Mouse (Mus musculus) embryonic facial prominence, embryonic 12.5 days (tissue): ENCODE results near the gene Zfp654. TPM values are rescaled to one million over a fixed set of nuclear protein-coding genes. Genes with fewer than 3 reads are reported as not detected.

ENCODE experiments used
- ATAC-seq: fragments of 200-750 bp; cut with Nextera tagmentation; 2 replicates; pipeline ENCODE4 v1.8.0; 2017; ENCODE audit not compliant: insufficient number of reproducible peaks, insufficient read depth, low FRiP score, low TSS enrichment
- H3K27ac ChIP-seq: fragments of 300-500 bp; sonication (generic); 2 replicates; pipeline ENCODE4 v1.5.1; 2016; ENCODE audit warnings: mild to moderate bottlenecking
- H3K27me3 ChIP-seq: fragments of 300-500 bp; sonication (generic); 2 replicates; pipeline ENCODE4 v1.6.1; 2016; ENCODE audit warnings: mild to moderate bottlenecking, moderate library complexity
- H3K36me3 ChIP-seq: fragments of 300-500 bp; sonication (generic); 2 replicates; pipeline ENCODE4 v1.6.1; 2016; ENCODE audit warnings: mild to moderate bottlenecking
- H3K4me1 ChIP-seq: fragments of 300-500 bp; sonication (generic); 2 replicates; pipeline ENCODE4 v1.6.1; 2016
- H3K4me2 ChIP-seq: fragments of 300-500 bp; sonication (generic); replicated peaks from 2 replicates; pipeline ENCODE4 v1.6.1; 2016; ENCODE audit warnings: mild to moderate bottlenecking, moderate library complexity
- H3K4me3 ChIP-seq: fragments of 300-500 bp; sonication (generic); 2 replicates; pipeline ENCODE4 v1.5.1; 2016; ENCODE audit warnings: mild to moderate bottlenecking
- H3K9ac ChIP-seq: fragments of 300-500 bp; sonication (generic); 2 replicates; pipeline ENCODE4 v1.6.1; 2016; ENCODE audit warnings: mild to moderate bottlenecking, moderate library complexity
- H3K9me3 ChIP-seq: fragments of 300-500 bp; sonication (generic); 2 replicates; pipeline ENCODE4 v1.6.1; 2016; ENCODE audit warnings: mild to moderate bottlenecking, moderate library complexity
- WGBS: fragments of 180-500 bp; shearing (Covaris S2); methylation state at CpG from one replicate; pipeline ENCODE4 v1.1.7; 2016; 5-methylcytosine and 5-hydroxymethylcytosine counted together
- polyA plus RNA-seq: library from polyadenylated mRNA; unstranded; fragments of >200 nt; fragmentation: Nextera tagmentation; extraction: Ambion mirVana; gene quantifications from 2 replicates; pipeline ENCODE4 v1.2.1, GENCODE M21; 2016

Zfp654 gene
- polyA plus RNA-seq, 1 experiment from 2014 or later = 8.8 TPM

- peaks cover 1% of the 10 kb centered on the region for H3K36me3 ChIP-seq
- no peak overlapping the region for H3K4me3 ChIP-seq
- no peak overlapping the region for H3K9ac ChIP-seq
- H3K4me1 ChIP-seq = no peaks in the 10 kb centered on the region
- H3K27me3 ChIP-seq = no peaks in the 10 kb centered on the region
- no peak for ATAC-seq
- 0 out of 2 replicates have a peak, but pooled peaks cover under 1% of the 10 kb centered on the region for H3K9me3 ChIP-seq
- WGBS = 83% methylated on average over 7 of the region's 7 CpGs
- H3K27ac ChIP-seq = no peak overlapping the region
- no peak overlapping the region for H3K4me2 ChIP-seq
Observed at GRCm38 (mm10) chr16:64757666-64758400, 93.6 kb downstream of the Zfp654 start.

- Histone ChIP-seq H3K36me3 (no peaks in the 10 kb centered on the region), H3K9me3 (no peaks in the 10 kb centered on the region), H3K27me3 (no peaks in the 10 kb centered on the region), H3K4me2 (no peak overlapping the region), H3K4me1 (no peaks in the 10 kb centered on the region), H3K9ac (no peak overlapping the region), H3K27ac (no peak overlapping the region), H3K4me3 (no peak overlapping the region)
- WGBS = 83% methylated on average over 6 of the region's 6 CpGs
- no peak for ATAC-seq
Observed at GRCm38 (mm10) chr16:64756321-64756720, 95.1 kb downstream of the Zfp654 start.

GRCm38 (mm10) chr16:64754743-64755139 lies 96.7 kb downstream of the Zfp654 start:
- Histone ChIP-seq H3K9me3 (no peaks in the 10 kb centered on the region), H3K9ac (no peak overlapping the region), H3K27me3 (no peaks in the 10 kb centered on the region), H3K36me3 (no peaks in the 10 kb centered on the region), H3K4me1 (no peaks in the 10 kb centered on the region), H3K4me2 (no peak overlapping the region), H3K4me3 (no peak overlapping the region), H3K27ac (no peak overlapping the region)
- ATAC-seq = no peak
- 35% methylated on average over 3 of the region's 3 CpGs for WGBS

GRCm38 (mm10) chr16:64753990-64754742 lies 97.3 kb downstream of the Zfp654 start:
- no peaks in the 10 kb centered on the region for H3K4me1 ChIP-seq
- H3K9ac ChIP-seq = no peak overlapping the region
- H3K36me3 ChIP-seq = no peaks in the 10 kb centered on the region
- H3K9me3 ChIP-seq = no peaks in the 10 kb centered on the region
- no peak overlapping the region for H3K4me3 ChIP-seq
- H3K4me2 ChIP-seq = no peak overlapping the region
- 52% methylated on average over 3 of the region's 3 CpGs for WGBS
- no peak overlapping the region for H3K27ac ChIP-seq
- no peaks in the 10 kb centered on the region for H3K27me3 ChIP-seq
- ATAC-seq = no peak

GRCm38 (mm10) chr16:64748237-64748636 lies 103.2 kb downstream of the Zfp654 start:
- no peak for ATAC-seq
- Histone ChIP-seq H3K4me1 (no peaks in the 10 kb centered on the region), H3K4me2 (no peak overlapping the region), H3K27me3 (no peaks in the 10 kb centered on the region), H3K9ac (no peak overlapping the region), H3K4me3 (no peak overlapping the region), H3K36me3 (no peaks in the 10 kb centered on the region), H3K9me3 (no peaks in the 10 kb centered on the region), H3K27ac (no peak overlapping the region)
- 7% methylated on average over 10 of the region's 10 CpGs for WGBS

- H3K4me3 ChIP-seq = no peak overlapping the region
- H3K9me3 ChIP-seq = no peaks in the 10 kb centered on the region
- 85% methylated on average over 4 of the region's 4 CpGs for WGBS
- ATAC-seq = no peak
- no peaks in the 10 kb centered on the region for H3K27me3 ChIP-seq
- H3K36me3 ChIP-seq = no peaks in the 10 kb centered on the region
- no peak overlapping the region for H3K4me2 ChIP-seq
- no peak overlapping the region for H3K27ac ChIP-seq
- H3K9ac ChIP-seq = no peak overlapping the region
- H3K4me1 ChIP-seq = no peaks in the 10 kb centered on the region
Observed at GRCm38 (mm10) chr16:64745089-64745488, 106.4 kb downstream of the Zfp654 start.

GRCm38 (mm10) chr16:64737289-64737688 lies 114.2 kb downstream of the Zfp654 start:
- Histone ChIP-seq H3K4me1 (no peaks in the 10 kb centered on the region), H3K27me3 (no peaks in the 10 kb centered on the region), H3K4me2 (no peak overlapping the region), H3K36me3 (no peaks in the 10 kb centered on the region), H3K4me3 (no peak overlapping the region), H3K9me3 (no peaks in the 10 kb centered on the region), H3K27ac (no peak overlapping the region), H3K9ac (no peak overlapping the region)
- no peak for ATAC-seq
- WGBS = 49% methylated on average over 5 of the region's 5 CpGs

Other genes with a start within 250 kb of the Zfp654 start
- gene Csnka2ip, start 249.2 kb downstream of the Zfp654 start, polyA plus RNA-seq = not detected in 2 replicates
- gene 4930453N24Rik, start 80.5 kb downstream of the Zfp654 start, polyA plus RNA-seq = 27.7 and 28.9 TPM in 2 replicates
- gene Cggbp1, start 344 bp upstream of the Zfp654 start, polyA plus RNA-seq = 106 and 115 TPM in 2 replicates